Mouse (Mus musculus) testis, adult 2 months (tissue): ENCODE measurements around the gene Tspan31. TPM values are rescaled to one million over a fixed set of nuclear protein-coding genes. Genes with fewer than 3 reads are reported as not detected.

Source experiments
- H3K27ac ChIP-seq: fragments of 200-500 bp; 2 replicates; pipeline ENCODE4 v1.5.1; 2012; ENCODE audit warnings: low read depth, low read length; ENCODE audit not compliant: control insufficient read depth, insufficient read depth
- H3K27me3 ChIP-seq: fragments of 200-500 bp; 2 replicates; pipeline ENCODE4 v1.6.1; 2012; ENCODE audit warnings: mild to moderate bottlenecking, low read length, moderate library complexity; ENCODE audit not compliant: control insufficient read depth, insufficient read depth
- H3K36me3 ChIP-seq: fragments of 200-500 bp; 2 replicates; pipeline ENCODE4 v1.6.1; 2012; ENCODE audit warnings: mild to moderate bottlenecking, low read length; ENCODE audit not compliant: control insufficient read depth, insufficient read depth
- H3K4me1 ChIP-seq: fragments of 200-500 bp; 2 replicates; pipeline ENCODE4 v1.6.1; 2012; ENCODE audit warnings: low read length; ENCODE audit not compliant: control insufficient read depth, insufficient read depth
- H3K4me3 ChIP-seq: fragments of 200-500 bp; 2 replicates; pipeline ENCODE4 v1.5.1; 2012; ENCODE audit warnings: low read depth, mild to moderate bottlenecking, low read length, moderate library complexity, mixed read lengths; ENCODE audit not compliant: control insufficient read depth
- CTCF ChIP-seq: fragments of 200-500 bp; IDR thresholded peaks from 2 replicates; pipeline ENCODE4 v1.5.1; 2012; ENCODE audit warnings: low read depth, mild to moderate bottlenecking, inconsistent platforms, low read length, moderate library complexity; ENCODE audit not compliant: control insufficient read depth, insufficient read depth, insufficient replicate concordance
- POLR2A ChIP-seq: fragments of 200-500 bp; IDR thresholded peaks from 2 replicates; pipeline ENCODE4 v1.6.1; 2012; ENCODE audit warnings: low read depth, mild to moderate bottlenecking, inconsistent platforms, low read length, moderate library complexity; ENCODE audit not compliant: control insufficient read depth
- polyA plus RNA-seq: library from polyadenylated mRNA; depleted of rRNA; stranded (reverse); fragments of >200 nt; gene quantifications from 2 replicates; pipeline ENCODE4 v1.2.3, GENCODE M21; 2012

The Tspan31 gene
- polyA plus RNA-seq, 1 experiment, result 16.3 TPM

GRCm38 (mm10) chr10:127094382-127094802, 24.3 kb upstream of the Tspan31 start:
- Histone ChIP-seq H3K27me3 (no peaks in the 10 kb centered on the region), H3K4me1 (peaks cover 24% of the 10 kb centered on the region), H3K4me3 (no peak overlapping the region), H3K27ac (no peak overlapping the region), H3K36me3 (no peaks in the 10 kb centered on the region)
- TF ChIP-seq POLR2A (no peak), CTCF (no peak)

GRCm38 (mm10) chr10:127092742-127093141, 22.7 kb upstream of the Tspan31 start:
- no peaks in the 10 kb centered on the region for H3K36me3 ChIP-seq
- H3K4me3 ChIP-seq, result peak overlapping the region; percentile 59
- no peak for TF ChIP-seq CTCF
- no peak for TF ChIP-seq POLR2A
- H3K27ac ChIP-seq, result no peak overlapping the region
- H3K4me1 ChIP-seq, result peaks cover 24% of the 10 kb centered on the region
- H3K27me3 ChIP-seq, result no peaks in the 10 kb centered on the region

GRCm38 (mm10) chr10:127091507-127092396, 21.7 kb upstream of the Tspan31 start:
- TF ChIP-seq CTCF (no peak), POLR2A (no peak)
- H3K27me3 ChIP-seq, result no peaks in the 10 kb centered on the region
- peak overlapping the region; percentile 69 for H3K4me3 ChIP-seq
- H3K36me3 ChIP-seq, result no peaks in the 10 kb centered on the region
- peaks cover 24% of the 10 kb centered on the region for H3K4me1 ChIP-seq
- no peak overlapping the region for H3K27ac ChIP-seq

GRCm38 (mm10) chr10:127090560-127091411, 20.7 kb upstream of the Tspan31 start:
- Histone ChIP-seq H3K27ac (no peak overlapping the region), H3K4me3 (peak overlapping the region; percentile 69), H3K36me3 (no peaks in the 10 kb centered on the region), H3K4me1 (peaks cover 24% of the 10 kb centered on the region), H3K27me3 (no peaks in the 10 kb centered on the region)
- TF ChIP-seq CTCF, result no peak
- TF ChIP-seq POLR2A, result no peak

DNA sequence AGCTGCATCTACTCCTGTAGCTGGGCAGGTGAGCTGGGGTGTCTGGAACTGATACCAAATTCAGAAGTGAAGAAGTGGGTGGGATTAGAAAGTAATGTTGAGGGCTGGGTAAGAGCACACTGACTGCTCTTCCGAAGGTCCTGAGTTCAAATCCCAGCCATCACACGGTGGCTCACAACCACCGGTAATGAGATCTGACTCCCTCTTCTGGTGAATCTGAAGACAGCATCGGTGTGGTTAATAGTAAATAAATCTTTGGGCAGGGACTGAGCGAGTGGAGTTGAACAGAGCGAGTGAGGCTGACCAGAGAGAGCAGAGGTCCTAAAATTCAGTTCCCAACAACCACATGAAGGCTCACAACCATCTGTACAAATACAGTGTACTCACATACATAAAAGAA, 15.6 kb upstream of the Tspan31 start:
- H3K4me1 ChIP-seq, result peaks cover 14% of the 10 kb centered on the region
- H3K27ac ChIP-seq, result no peak overlapping the region
- H3K36me3 ChIP-seq, result no peaks in the 10 kb centered on the region
- TF ChIP-seq POLR2A (no peak), CTCF (no peak)
- H3K4me3 ChIP-seq, result no peak overlapping the region
- no peaks in the 10 kb centered on the region for H3K27me3 ChIP-seq

- TF ChIP-seq CTCF, result no peak
- TF ChIP-seq POLR2A, result no peak
- no peak overlapping the region for H3K4me3 ChIP-seq
- H3K27me3 ChIP-seq, result peaks cover 1% of the 10 kb centered on the region; the same call in 1 of the 2 replicates
Measured at GRCm38 (mm10) chr10:127085052-127085451, 15.0 kb upstream of the Tspan31 start.

DNA sequence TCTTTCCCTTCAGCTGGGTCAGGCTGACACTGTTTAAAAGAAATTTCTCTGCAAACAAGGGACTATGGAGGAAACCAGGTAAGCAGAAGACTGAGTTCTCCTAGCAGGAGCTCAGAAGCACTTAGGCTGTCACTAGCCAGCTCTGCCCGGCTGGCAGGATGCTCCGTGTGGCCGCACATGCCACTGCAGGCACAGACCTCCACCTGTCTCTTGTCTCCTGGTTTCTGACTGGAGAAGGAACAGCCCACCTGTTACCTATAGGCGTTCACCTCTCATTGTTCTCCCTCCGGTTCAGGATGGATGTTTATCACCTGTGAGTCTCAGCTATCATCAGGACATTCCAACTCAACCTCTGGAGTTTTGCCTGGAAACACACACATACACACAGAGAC, 13.8 kb upstream of the Tspan31 start:
- Histone ChIP-seq H3K27me3 (peaks cover 5% of the 10 kb centered on the region), H3K4me1 (peaks cover 16% of the 10 kb centered on the region), H3K36me3 (no peaks in the 10 kb centered on the region), H3K4me3 (no peak overlapping the region), H3K27ac (no peak overlapping the region)
- no peak for TF ChIP-seq POLR2A
- no peak for TF ChIP-seq CTCF

More at GRCm38 (mm10) chr10:127085052-127085451, 15.0 kb upstream of the Tspan31 start:
- no peak overlapping the region for H3K27ac ChIP-seq
- no peaks in the 10 kb centered on the region for H3K36me3 ChIP-seq
- peaks cover 12% of the 10 kb centered on the region for H3K4me1 ChIP-seq
